Mouse (Mus musculus) forebrain, embryonic 12.5 days (tissue): ENCODE results near the gene Snx21. TPM values are rescaled to one million over a fixed set of nuclear protein-coding genes. Genes with fewer than 3 reads are reported as not detected.

Source experiments
- polyA plus RNA-seq: library from polyadenylated mRNA; unstranded; fragments of >200 nt; fragmentation: Nextera tagmentation; extraction: Ambion mirVana; gene quantifications from 2 replicates; pipeline ENCODE4 v1.2.1, GENCODE M21; 2016

Gene Snx21
- polyA plus RNA-seq, 1 experiment from 2014 or later: 13.0 TPM

Other genes starting within 250 kb of the Snx21 start
- gene Wfdc2, start 223.4 kb upstream of the Snx21 start, polyA plus RNA-seq: 29.9 and 34.5 TPM in 2 replicates
- not detected in 2 replicates for gene Spint3, start 212.4 kb upstream of the Snx21 start, polyA plus RNA-seq
- not detected in 2 replicates for gene Wfdc6a, start 200.4 kb upstream of the Snx21 start, polyA plus RNA-seq
- gene Eppin, start 192.2 kb upstream of the Snx21 start, polyA plus RNA-seq: not detected in 2 replicates
- not detected in 2 replicates for gene Wfdc6b, start 172.3 kb upstream of the Snx21 start, polyA plus RNA-seq
- not detected in 2 replicates for gene Wfdc8, start 172.2 kb upstream of the Snx21 start, polyA plus RNA-seq
- not detected in 2 replicates for gene Wfdc16, start 147.0 kb upstream of the Snx21 start, polyA plus RNA-seq
- gene Wfdc10, start 129.8 kb upstream of the Snx21 start, polyA plus RNA-seq: not detected in 2 replicates
- gene Wfdc9, start 129.2 kb upstream of the Snx21 start, polyA plus RNA-seq: not detected in 2 replicates
- not detected in 2 replicates for gene Wfdc11, start 111.7 kb upstream of the Snx21 start, polyA plus RNA-seq
- gene Wfdc13, start 100.7 kb upstream of the Snx21 start, polyA plus RNA-seq: not detected in 2 replicates
- gene Spint4, start 87.3 kb upstream of the Snx21 start, polyA plus RNA-seq: not detected in 2 replicates
- gene Spint5, start 70.5 kb upstream of the Snx21 start, polyA plus RNA-seq: not detected in 2 replicates
- 0.73 and 0.81 TPM in 2 replicates for gene Wfdc3, start 39.9 kb upstream of the Snx21 start, polyA plus RNA-seq
- 83.6 and 88.3 TPM in 2 replicates for gene Dnttip1, start 39.8 kb upstream of the Snx21 start, polyA plus RNA-seq
- gene Ube2c, start 15.9 kb upstream of the Snx21 start, polyA plus RNA-seq: 601 and 611 TPM in 2 replicates
- 1.3 TPM in 1 of 2 replicates, not detected in the other for gene Tnnc2, start 5.9 kb upstream of the Snx21 start, polyA plus RNA-seq
- 13.2 and 13.7 TPM in 2 replicates for gene Acot8, start 19.1 kb downstream of the Snx21 start, polyA plus RNA-seq
- 10.2 and 10.7 TPM in 2 replicates for gene Zswim3, start 19.3 kb downstream of the Snx21 start, polyA plus RNA-seq
- gene Zswim1, start 36.9 kb downstream of the Snx21 start, polyA plus RNA-seq: 21.4 and 25.7 TPM in 2 replicates
- not detected in 2 replicates for gene Spata25, start 42.7 kb downstream of the Snx21 start, polyA plus RNA-seq
- 85.8 and 88.3 TPM in 2 replicates for gene Ctsa, start 47.0 kb downstream of the Snx21 start, polyA plus RNA-seq
- gene Neurl2, start 47.6 kb downstream of the Snx21 start, polyA plus RNA-seq: 4.2 and 4.6 TPM in 2 replicates
- 39.0 and 40.4 TPM in 2 replicates for gene Pltp, start 71.9 kb downstream of the Snx21 start, polyA plus RNA-seq
- gene Pcif1, start 93.5 kb downstream of the Snx21 start, polyA plus RNA-seq: 92.9 and 96.3 TPM in 2 replicates
- gene Zfp335, start 125.9 kb downstream of the Snx21 start, polyA plus RNA-seq: 18.3 and 19.1 TPM in 2 replicates
- 3.6 and 4.4 TPM in 2 replicates for gene Mmp9, start 155.0 kb downstream of the Snx21 start, polyA plus RNA-seq
- 5.6 and 6.2 TPM in 2 replicates for gene Slc12a5, start 175.0 kb downstream of the Snx21 start, polyA plus RNA-seq
- 138 and 144 TPM in 2 replicates for gene Ncoa5, start 249.0 kb downstream of the Snx21 start, polyA plus RNA-seq